Mouse (Mus musculus): Measurements from ENCODE around the gene Chmp6. TPM values are rescaled to one million over a fixed set of nuclear protein-coding genes. Genes with fewer than 3 reads are reported as not detected.

The Chmp6 gene
- 24.3 to 34.3 TPM (median 28.6 TPM) in 4 replicates for total RNA-seq (2023)

GRCm38 (mm10) chr11:119913291-119913934, at the start of gene Chmp6:
TSS of gene Chmp6 (plus strand) at chr11:119913441.

GRCm38 (mm10) chr11:119942727-119943427, 29.6 kb downstream of the Chmp6 start, which contains the start of gene Baiap2:
TSS of gene Baiap2 (plus strand) at chr11:119942763.

Other genes starting within 250 kb of the Chmp6 start
- gene Baiap2, start 29.3 kb downstream of the Chmp6 start, total RNA-seq (2023), result 21.6 to 27.4 TPM (median 24.2 TPM) in 4 replicates
- gene Aatk, start 133.7 kb downstream of the Chmp6 start, total RNA-seq (2023), result 0.12 to 0.24 TPM (median 0.14 TPM) in 3 of 4 replicates, not detected in the other
- gene Cep131, start 173.4 kb downstream of the Chmp6 start, total RNA-seq (2023), result 16.3 to 18.8 TPM (median 17.4 TPM) in 4 replicates
- 15.9 to 20.5 TPM (median 19.4 TPM) in 4 replicates for gene Tepsin, start 185.3 kb downstream of the Chmp6 start, total RNA-seq (2023)
- gene Ndufaf8, start 185.5 kb downstream of the Chmp6 start, total RNA-seq (2023), result 28.1 to 38.5 TPM (median 32.8 TPM) in 4 replicates
- 89.6 to 117 TPM (median 102 TPM) in 4 replicates for gene Slc38a10, start 237.9 kb downstream of the Chmp6 start, total RNA-seq (2023)